Mouse (Mus musculus) embryonic facial prominence, embryonic 11.5 days (tissue): Measurements from ENCODE around the gene Fh1. TPM values are rescaled to one million over a fixed set of nuclear protein-coding genes. Genes with fewer than 3 reads are reported as not detected.

Experiments
- ATAC-seq: fragments of 200-750 bp; cut with Nextera tagmentation; replicated peaks from 2 replicates; pipeline ENCODE4 v1.8.0; 2017; ENCODE audit warnings: low read depth; ENCODE audit not compliant: insufficient number of reproducible peaks, low FRiP score, low TSS enrichment
- DNase-seq: peaks from one replicate; pipeline ENCODE4 v3.0.0-alpha.2; 2015; ENCODE audit warnings: low spot score
- H3K27ac ChIP-seq: fragments of 300-500 bp; sonication (generic); replicated peaks from 2 replicates; pipeline ENCODE4 v1.5.1; 2014; ENCODE audit warnings: mild to moderate bottlenecking, low read depth, low read length, control low read depth
- H3K27me3 ChIP-seq: fragments of 300-500 bp; sonication (generic); 2 replicates; pipeline ENCODE4 v1.6.1; 2014; ENCODE audit warnings: mild to moderate bottlenecking, low read length, moderate library complexity, mixed read lengths; ENCODE audit not compliant: control insufficient read depth, insufficient read depth
- H3K36me3 ChIP-seq: fragments of 300-500 bp; sonication (generic); replicated peaks from 2 replicates; pipeline ENCODE4 v1.6.1; 2014; ENCODE audit warnings: low read depth, mild to moderate bottlenecking, low read length, moderate library complexity, mixed read lengths; ENCODE audit not compliant: control insufficient read depth, insufficient read depth
- H3K4me1 ChIP-seq: fragments of 300-500 bp; sonication (generic); 2 replicates; pipeline ENCODE4 v1.6.1; 2014; ENCODE audit warnings: low read length, mixed read lengths; ENCODE audit not compliant: control insufficient read depth, insufficient read depth
- H3K4me2 ChIP-seq: fragments of 300-500 bp; sonication (generic); 2 replicates; pipeline ENCODE4 v1.6.1; 2014; ENCODE audit warnings: low read depth, mild to moderate bottlenecking, control low read depth, low read length, moderate library complexity
- H3K4me3 ChIP-seq: fragments of 300-500 bp; sonication (generic); 2 replicates; pipeline ENCODE4 v1.5.1; 2014; ENCODE audit warnings: low read depth, low read length, control low read depth
- H3K9ac ChIP-seq: fragments of 300-500 bp; sonication (generic); replicated peaks from 2 replicates; pipeline ENCODE4 v1.6.1; 2014; ENCODE audit warnings: mild to moderate bottlenecking, control low read depth, low read length
- H3K9me3 ChIP-seq: fragments of 300-500 bp; sonication (generic); replicated peaks from 2 replicates; pipeline ENCODE4 v1.6.1; 2016; ENCODE audit warnings: mild to moderate bottlenecking, low read length, inconsistent platforms, mixed read lengths; ENCODE audit not compliant: control insufficient read depth
- WGBS: fragments of 180-500 bp; shearing (Covaris S2); extraction: QIAGEN DNeasy Blood & Tissue Kit; methylation state at CpG from one replicate; pipeline ENCODE4 v1.1.7; 2014; 5-methylcytosine and 5-hydroxymethylcytosine counted together
- polyA plus RNA-seq: library from polyadenylated mRNA; unstranded; fragments of >200 nt; fragmentation: Nextera tagmentation; extraction: Ambion mirVana; gene quantifications from 2 replicates; pipeline ENCODE4 v1.2.1, GENCODE M21; 2014

The Fh1 gene
- polyA plus RNA-seq, 1 experiment from 2014 or later, result 106 TPM

DNA sequence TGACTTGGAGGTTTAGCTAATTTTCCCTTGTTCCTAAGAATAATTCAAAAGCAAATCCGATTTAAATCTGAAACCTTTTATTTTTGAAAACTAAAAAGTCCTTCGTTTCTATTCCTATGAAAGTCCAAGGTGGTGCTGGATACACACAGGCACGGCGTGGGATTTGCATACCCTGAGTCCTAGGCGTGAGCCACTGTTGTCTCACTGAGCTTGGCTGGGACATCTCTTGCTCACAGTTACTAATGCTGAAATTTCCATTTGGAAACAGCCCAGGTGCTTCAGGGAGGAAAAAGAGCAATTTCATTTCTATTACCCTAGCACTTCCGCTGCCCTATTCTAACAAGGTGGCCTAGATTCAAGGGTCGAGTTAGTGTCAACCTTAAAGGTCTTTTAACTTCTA is 45.1 kb downstream of the Fh1 start:
- Histone ChIP-seq H3K9ac (no peak overlapping the region), H3K4me3 (no peak overlapping the region), H3K27me3 (no peaks in the 10 kb centered on the region), H3K4me2 (no peak overlapping the region), H3K36me3 (no peaks in the 10 kb centered on the region), H3K27ac (no peak overlapping the region), H3K9me3 (no peaks in the 10 kb centered on the region), H3K4me1 (no peaks in the 10 kb centered on the region)
- ATAC-seq (no peak), DNase-seq (no peak)
- WGBS, result 84% methylated on average over 7 of the region's 7 CpGs

DNA sequence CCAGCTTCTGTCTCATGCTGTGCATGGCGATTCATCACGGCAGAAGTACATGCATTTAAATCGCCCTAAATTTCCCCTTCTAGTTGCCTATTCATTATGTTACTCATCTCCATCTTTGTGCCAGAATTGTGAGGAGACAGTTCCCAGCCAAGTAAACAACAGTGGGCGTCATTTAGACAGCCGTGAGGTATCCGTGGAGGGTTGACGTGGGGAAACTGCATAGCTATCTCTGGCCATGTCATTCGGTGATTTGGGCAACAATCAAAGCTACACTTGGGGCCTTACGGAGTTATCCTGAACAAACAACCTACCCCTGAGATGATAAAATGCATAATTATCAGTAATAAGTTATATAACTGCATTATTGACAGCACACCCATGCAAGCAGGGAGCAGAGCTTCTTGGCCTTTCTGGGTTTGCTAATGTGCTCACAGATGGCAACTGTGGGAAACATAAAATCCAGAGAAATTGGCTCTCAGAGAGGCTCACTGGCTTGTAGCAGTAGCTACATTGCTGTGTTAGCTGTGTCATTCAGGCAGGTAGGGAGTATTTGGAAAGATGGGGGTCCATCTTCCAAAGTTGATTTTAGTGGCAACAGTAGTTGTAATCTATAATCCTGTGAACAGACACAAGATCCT is 45.7 kb downstream of the Fh1 start:
- no peaks in the 10 kb centered on the region for H3K9me3 ChIP-seq
- ATAC-seq (no peak), DNase-seq (no peak)
- H3K4me2 ChIP-seq, result no peak overlapping the region
- H3K4me3 ChIP-seq, result no peak overlapping the region
- no peak overlapping the region for H3K9ac ChIP-seq
- H3K27me3 ChIP-seq, result no peaks in the 10 kb centered on the region
- H3K4me1 ChIP-seq, result no peaks in the 10 kb centered on the region
- no peak overlapping the region for H3K27ac ChIP-seq
- WGBS, result 87% methylated on average over 9 of the region's 9 CpGs
- no peaks in the 10 kb centered on the region for H3K36me3 ChIP-seq

DNA sequence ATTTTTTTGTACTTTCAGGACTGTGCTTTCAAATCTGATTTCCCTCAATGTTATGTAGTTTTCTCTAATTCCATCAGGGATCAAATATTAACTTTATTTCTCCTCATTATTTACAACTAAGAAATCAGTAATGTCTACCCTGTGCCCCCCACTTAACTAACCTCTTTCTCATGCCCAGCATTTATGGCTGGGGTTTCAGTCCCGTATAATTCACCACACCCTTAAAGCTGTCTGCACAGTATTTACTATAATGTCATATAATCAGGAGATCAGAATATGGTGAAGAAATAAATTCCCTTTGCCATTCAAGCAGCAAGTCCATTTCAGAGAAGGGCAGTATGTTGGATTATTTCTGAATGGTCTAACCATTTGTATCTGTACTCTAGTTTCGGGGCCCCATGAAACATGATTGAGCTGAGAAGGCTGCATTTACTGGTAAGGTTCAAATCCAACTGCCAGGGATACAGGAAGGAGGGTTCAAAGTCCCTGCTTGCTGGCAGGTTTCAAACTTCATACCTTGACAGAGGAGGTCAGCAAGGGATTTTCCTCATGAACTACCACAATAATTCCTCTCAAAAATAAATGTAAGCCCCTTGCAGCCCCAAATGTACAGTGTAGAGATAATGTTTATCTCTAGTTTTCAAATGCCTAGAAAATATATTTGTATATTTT is 46.9 kb downstream of the Fh1 start:
- no peak for DNase-seq
- WGBS, result 86% methylated on average over 2 of the region's 2 CpGs

GRCm38 (mm10) chr1:175574129-175574528 is 51.3 kb downstream of the Fh1 start:
- WGBS, result 84% methylated on average over 2 of the region's 2 CpGs
- Histone ChIP-seq H3K4me2 (no peak overlapping the region), H3K4me3 (no peak overlapping the region), H3K9ac (no peak overlapping the region), H3K27me3 (no peaks in the 10 kb centered on the region), H3K27ac (no peak overlapping the region), H3K9me3 (no peaks in the 10 kb centered on the region), H3K36me3 (no peaks in the 10 kb centered on the region), H3K4me1 (no peaks in the 10 kb centered on the region)
- ATAC-seq (no peak), DNase-seq (no peak)

More for the DNA sequence above, 46.9 kb downstream of the Fh1 start:
- no peak overlapping the region for H3K9ac ChIP-seq
- no peaks in the 10 kb centered on the region for H3K27me3 ChIP-seq
- H3K27ac ChIP-seq, result no peak overlapping the region
- H3K4me2 ChIP-seq, result no peak overlapping the region
- H3K36me3 ChIP-seq, result no peaks in the 10 kb centered on the region
- H3K4me3 ChIP-seq, result no peak overlapping the region
- H3K9me3 ChIP-seq, result no peaks in the 10 kb centered on the region
- ATAC-seq, result no peak
- H3K4me1 ChIP-seq, result no peaks in the 10 kb centered on the region

DNA sequence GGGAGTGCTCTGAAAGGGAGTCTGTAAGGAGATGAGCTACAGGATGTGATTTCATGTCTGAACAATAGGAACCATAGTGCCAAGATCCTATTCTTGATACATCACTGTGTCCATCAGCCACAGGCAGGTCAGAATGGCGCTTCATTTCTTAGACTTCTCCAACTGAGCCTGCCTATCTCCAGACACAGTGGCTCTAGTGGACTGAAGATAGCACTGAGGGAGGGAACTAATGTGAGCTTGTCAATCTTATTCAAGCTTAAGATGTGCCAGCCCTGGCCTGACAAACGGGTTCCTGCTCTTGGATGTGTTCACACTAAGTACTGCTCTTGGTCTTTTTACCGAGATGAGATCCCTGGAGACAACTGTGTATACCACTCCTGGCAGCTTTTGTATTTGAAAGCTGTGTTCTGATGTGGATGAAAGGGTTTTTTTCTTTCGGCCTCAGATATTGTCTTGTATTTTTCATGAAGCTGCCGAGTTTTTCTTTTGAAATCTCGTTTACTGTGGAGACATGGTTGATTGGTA is 59.8 kb downstream of the Fh1 start:
- Histone ChIP-seq H3K4me3 (no peak overlapping the region), H3K27ac (no peak overlapping the region), H3K9me3 (no peaks in the 10 kb centered on the region), H3K4me2 (no peak overlapping the region), H3K4me1 (no peaks in the 10 kb centered on the region), H3K9ac (no peak overlapping the region), H3K36me3 (no peaks in the 10 kb centered on the region), H3K27me3 (no peaks in the 10 kb centered on the region)
- DNase-seq (no peak), ATAC-seq (no peak)
- 76% methylated on average over 6 of the region's 6 CpGs for WGBS

DNA sequence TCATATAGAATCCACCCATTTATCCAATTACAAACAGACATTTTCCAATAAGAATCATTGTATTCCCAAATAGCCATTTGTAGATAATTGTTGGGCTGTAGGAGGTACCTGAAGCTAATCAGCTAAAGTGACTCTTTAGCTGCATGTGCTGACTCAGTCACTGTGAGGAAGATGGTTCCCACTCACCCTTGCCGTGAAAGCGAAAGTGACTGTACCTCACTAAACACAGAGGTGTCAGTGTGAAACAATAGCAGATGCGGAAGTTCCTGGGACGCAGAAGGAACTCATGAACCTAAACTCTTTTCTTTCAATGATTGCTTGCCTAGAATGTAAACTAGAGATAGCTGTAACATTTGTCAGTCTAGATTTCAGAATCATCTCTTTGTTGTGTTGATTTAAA is 61.1 kb downstream of the Fh1 start:
- H3K4me1 ChIP-seq, result no peaks in the 10 kb centered on the region
- no peaks in the 10 kb centered on the region for H3K27me3 ChIP-seq
- no peak overlapping the region for H3K27ac ChIP-seq
- DNase-seq (no peak), ATAC-seq (no peak)
- H3K4me3 ChIP-seq, result no peak overlapping the region
- no peak overlapping the region for H3K9ac ChIP-seq
- 85% methylated on average over 4 of the region's 4 CpGs for WGBS
- H3K4me2 ChIP-seq, result no peak overlapping the region
- H3K36me3 ChIP-seq, result no peaks in the 10 kb centered on the region
- H3K9me3 ChIP-seq, result no peaks in the 10 kb centered on the region

- no peak for DNase-seq
- Histone ChIP-seq H3K9me3 (no peaks in the 10 kb centered on the region), H3K27me3 (no peaks in the 10 kb centered on the region), H3K36me3 (no peaks in the 10 kb centered on the region), H3K4me1 (no peaks in the 10 kb centered on the region), H3K4me2 (no peak overlapping the region), H3K27ac (no peak overlapping the region), H3K9ac (no peak overlapping the region), H3K4me3 (no peak overlapping the region)
- no peak for ATAC-seq
- WGBS, result 91% methylated on average over 2 of the region's 2 CpGs
These were observed 63.1 kb downstream of the Fh1 start for GRCm38 (mm10) chr1:175562379-175562778.

- H3K4me3 ChIP-seq, result no peak overlapping the region
- H3K4me2 ChIP-seq, result no peak overlapping the region
- no peaks in the 10 kb centered on the region for H3K4me1 ChIP-seq
- H3K9me3 ChIP-seq, result no peaks in the 10 kb centered on the region
- no peaks in the 10 kb centered on the region for H3K27me3 ChIP-seq
- no peak for ATAC-seq
- H3K36me3 ChIP-seq, result no peaks in the 10 kb centered on the region
- H3K27ac ChIP-seq, result no peak overlapping the region
- no peak overlapping the region for H3K9ac ChIP-seq
- DNase-seq, result no peak
These were observed 63.6 kb downstream of the Fh1 start for GRCm38 (mm10) chr1:175561806-175562205.
